Mouse (Mus musculus) heart, adult 2 months (tissue): ENCODE data around the gene Trem1.

Source experiments
- CTCF ChIP-seq: fragments of 200-600 bp; IDR thresholded peaks from 2 replicates; pipeline ENCODE4 v1.8.1; 2022; ENCODE audit warnings: antibody characterized with exemption, mild to moderate bottlenecking, moderate library complexity
- EP300 ChIP-seq: fragments of 200-500 bp; IDR thresholded peaks from 2 replicates; pipeline ENCODE4 v1.6.1; 2011; ENCODE audit warnings: low read depth, low read length, control low read depth; ENCODE audit not compliant: insufficient read depth
- POLR2A ChIP-seq: fragments of 200-500 bp; IDR thresholded peaks from 2 replicates; pipeline ENCODE4 v1.6.1; 2011; ENCODE audit warnings: mild to moderate bottlenecking, low read depth, low read length, control low read depth; ENCODE audit not compliant: insufficient read depth

DNA sequence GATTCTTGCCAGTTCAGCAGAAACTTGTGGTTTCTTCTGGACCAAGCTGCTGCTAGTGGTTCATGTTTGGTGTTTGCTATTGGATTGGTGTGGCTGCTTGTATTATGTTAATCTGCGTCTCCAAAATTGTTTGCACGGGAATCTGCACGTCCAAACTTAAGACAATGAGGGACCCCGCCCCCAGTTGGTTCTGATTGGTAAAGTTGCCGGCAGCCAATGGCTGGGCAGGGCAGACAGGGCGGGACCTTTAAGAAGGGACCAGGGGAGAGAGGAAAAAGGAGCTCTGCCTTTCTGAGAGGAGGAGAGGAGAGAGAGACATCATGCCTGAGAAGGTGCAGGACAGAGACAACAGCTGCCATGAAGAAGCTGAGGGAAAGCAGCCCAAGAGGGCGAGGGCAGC lies 43.2 kb downstream of the Trem1 start:
- no peak for TF ChIP-seq CTCF
- no peak for TF ChIP-seq POLR2A
- TF ChIP-seq EP300: no peak
